Mouse (Mus musculus): Measurements from ENCODE around the gene Tmem230.

GRCm38 (mm10) chr2:132205549-132205948 is 42.1 kb downstream of the Tmem230 start:
- TF ChIP-seq POLR2A (IDR thresholded peaks at IDR 0.05; ENCODE audit: low read depth, low read length) (no peak), CTCF (conservative IDR thresholded peaks at IDR 0.05; ENCODE audit: insufficient read depth, insufficient read length, low read depth, low read length) (no peak)

All from kidney, adult 2 months (tissue).